Mouse (Mus musculus): ENCODE measurements around the gene Ftl1-ps1.

DNA sequence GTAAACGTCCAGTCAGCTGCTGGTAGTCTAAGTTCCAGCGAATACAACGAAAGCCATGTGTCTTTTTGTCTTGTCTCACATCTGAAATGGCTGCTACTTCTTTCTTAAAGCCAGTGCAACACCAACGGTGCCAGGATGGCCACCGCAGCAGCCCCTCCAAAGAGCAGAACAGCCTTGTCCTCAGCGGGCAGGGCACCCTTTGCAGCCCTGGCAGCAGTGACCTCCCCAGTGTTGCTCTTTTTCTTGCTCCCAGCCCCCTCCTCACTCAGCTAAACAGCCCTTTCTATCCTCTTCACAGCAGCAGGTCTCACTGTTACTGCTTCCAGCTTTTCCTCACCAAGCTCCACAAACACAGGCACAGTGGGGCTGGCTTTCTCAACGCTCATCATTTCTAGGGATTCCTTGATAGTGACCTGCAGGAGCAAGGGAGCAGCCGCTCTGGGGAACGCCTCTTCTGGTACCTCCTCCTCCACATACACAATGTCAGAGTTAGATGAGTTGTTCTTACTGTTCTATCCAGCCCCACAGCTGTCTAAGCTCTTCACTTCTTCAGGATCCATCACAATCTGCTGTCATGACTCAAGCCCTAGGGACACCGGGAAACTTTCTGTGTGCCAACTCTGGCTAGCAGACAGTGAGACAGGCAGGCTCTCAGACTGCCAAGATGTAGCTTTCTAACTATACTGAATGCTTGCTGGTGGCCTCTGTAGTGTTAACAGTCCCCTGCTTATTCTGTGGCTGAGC, 17.8 kb upstream of the Ftl1-ps1 start:
- no peak for TF ChIP-seq CTCF (IDR thresholded peaks at IDR 0.05; ENCODE audit: insufficient read depth, low read depth, low read length)
- no peak for TF ChIP-seq POLR2A (IDR thresholded peaks at IDR 0.05; ENCODE audit: insufficient read depth, low read depth, low read length)
